ENCODE assay signal across 9 mouse cellular contexts in the genomic region with DNA sequence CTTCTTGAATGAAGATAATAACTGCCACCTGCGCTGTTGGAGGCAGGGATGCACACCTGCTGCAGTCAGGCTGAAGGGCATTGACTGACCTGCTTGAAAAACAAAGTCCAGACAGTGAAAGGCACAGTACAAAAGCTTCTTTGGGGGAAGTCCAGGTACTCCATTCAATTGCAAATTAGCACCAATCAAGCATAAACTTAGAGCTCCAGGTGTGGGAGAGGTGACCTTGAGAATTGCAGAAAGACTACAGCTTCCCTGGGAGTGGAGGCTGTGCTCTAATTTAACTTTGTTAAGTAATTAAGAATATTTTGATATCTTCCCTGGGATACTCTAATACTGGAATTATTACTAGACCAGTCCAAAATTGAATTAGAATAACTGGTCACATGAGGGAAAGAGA. TPM values are rescaled to one million over a fixed set of nuclear protein-coding genes. Genes with fewer than 3 reads are reported as not detected.
"Had no signal": no experiment of that assay in that cellular context is flagged by ENCODE, and none has a peak within 500 bp of the region (broad histone marks: within the 10 kb centered on the region; RNA-seq: fewer than 3 reads in every experiment).

No protein-coding gene starts in this region.

RNA-seq across cellular contexts. Expression of a gene that starts 13.7 kb away (rescaled TPM):
- total RNA-seq: megakaryocyte-erythroid progenitor cell, adult 5-6 weeks had no signal
- polyA plus RNA-seq: lung, embryonic 14.5 days; midbrain, embryonic 10.5 days; midbrain, embryonic 12.5 days; myocyte; neural tube, embryonic 11.5 days; neural tube, embryonic 13.5 days; neural tube, embryonic 15.5 days; thymus, postnatal 0 days had no signal
